Mouse (Mus musculus): ENCODE data around the gene Txnrd1. TPM values are rescaled to one million over a fixed set of nuclear protein-coding genes. Genes with fewer than 3 reads are reported as not detected.

Txnrd1 gene
- polyA plus RNA-seq, 1 experiment from 2014 or later: 124 TPM

GRCm38 (mm10) chr10:82908526-82908925 lies 74.8 kb downstream of the Txnrd1 start:
- in situ Hi-C loops (cut with MboI; ENCODE audit: low pct_unique_long_range_greater_than_20kb): loop anchor here (5.0 to 10.0 kb wide), 5 partner anchors 244 to 596 kb away; no protein-coding TSS in a partner anchor

GRCm38 (mm10) chr10:82909382-82909781 lies 75.6 kb downstream of the Txnrd1 start:
- ChIA-PET CTCF (interaction anchor here (0.6 to 1.9 kb wide), 23 partner anchors 10 to 623 kb away, joined by 3 to 8 read pairs (median 3); no protein-coding TSS in a partner anchor), POLR2A (interaction anchor here (0.7 to 1.3 kb wide), 2 partner anchors 297 to 385 kb away, joined by 4 to 6 read pairs; no protein-coding TSS in a partner anchor)
- peak; percentile 21 for ATAC-seq
- in situ Hi-C loops (cut with MboI; ENCODE audit: low pct_unique_long_range_greater_than_20kb): loop anchor here (5.0 to 10.0 kb wide), 5 partner anchors 245 to 595 kb away; no protein-coding TSS in a partner anchor
- no peaks in the 10 kb centered on the region for H3K27me3 ChIP-seq
- peak; percentile 22 for DNase-seq (ENCODE audit: low read depth, low spot score)
- peak; percentile 95 for TF ChIP-seq CTCF (IDR thresholded peaks at IDR 0.05)

More at GRCm38 (mm10) chr10:82908526-82908925, 74.8 kb downstream of the Txnrd1 start:
- no peak for ATAC-seq
- no peak for DNase-seq (ENCODE audit: low read depth, low spot score)
- ChIA-PET CTCF (interaction anchor here (1.3 to 1.6 kb wide), 3 partner anchors 10 to 392 kb away, joined by 3 read pairs; no protein-coding TSS in a partner anchor), POLR2A (no interaction called here)
- no peaks in the 10 kb centered on the region for H3K27me3 ChIP-seq
- no peak for TF ChIP-seq CTCF (IDR thresholded peaks at IDR 0.05)

- H3K27me3 ChIP-seq: no peaks in the 10 kb centered on the region
- CTCF ChIA-PET: interaction anchor here (0.7 to 1.9 kb wide), 25 partner anchors 9 to 622 kb away, joined by 3 to 8 read pairs (median 3); no protein-coding TSS in a partner anchor
- DNase-seq (ENCODE audit: low read depth, low spot score) (no peak), ATAC-seq (no peak)
- POLR2A ChIA-PET: interaction anchor here (0.6 to 1.3 kb wide), 2 partner anchors 384 to 1613 kb away, joined by 4 read pairs; no protein-coding TSS in a partner anchor
- in situ Hi-C loops (cut with MboI; ENCODE audit: low pct_unique_long_range_greater_than_20kb): no loop called here
- peak; percentile 60 for TF ChIP-seq CTCF (IDR thresholded peaks at IDR 0.05)
These were observed 76.4 kb downstream of the Txnrd1 start for GRCm38 (mm10) chr10:82910198-82910597.

GRCm38 (mm10) chr10:82913238-82913637 lies 79.5 kb downstream of the Txnrd1 start:
- DNase-seq (ENCODE audit: low read depth, low spot score): no peak
- in situ Hi-C loops (cut with MboI; ENCODE audit: low pct_unique_long_range_greater_than_20kb): no loop called here
- no peaks in the 10 kb centered on the region for H3K27me3 ChIP-seq
- ChIA-PET POLR2A (no interaction called here), CTCF (no interaction called here)
- TF ChIP-seq CTCF (IDR thresholded peaks at IDR 0.05): no peak
- no peak for ATAC-seq

GRCm38 (mm10) chr10:82913772-82914171 lies 80.0 kb downstream of the Txnrd1 start:
- H3K27me3 ChIP-seq: no peaks in the 10 kb centered on the region
- POLR2A ChIA-PET: no interaction called here
- ATAC-seq (no peak), DNase-seq (ENCODE audit: low read depth, low spot score) (no peak)
- in situ Hi-C loops (cut with MboI; ENCODE audit: low pct_unique_long_range_greater_than_20kb): no loop called here
- no peak for TF ChIP-seq CTCF (IDR thresholded peaks at IDR 0.05)
- CTCF ChIA-PET: no interaction called here

- TF ChIP-seq CTCF (IDR thresholded peaks at IDR 0.05): no peak
- H3K27me3 ChIP-seq: no peaks in the 10 kb centered on the region
- CTCF ChIA-PET: interaction anchor here (1.2 kb wide), 1 partner anchor 9 kb away, joined by 3 read pairs; no protein-coding TSS in a partner anchor
- DNase-seq (ENCODE audit: low read depth, low spot score): no peak
- in situ Hi-C loops (cut with MboI; ENCODE audit: low pct_unique_long_range_greater_than_20kb): no loop called here
- ATAC-seq: no peak
- POLR2A ChIA-PET: no interaction called here
These were observed 84.9 kb downstream of the Txnrd1 start for GRCm38 (mm10) chr10:82918675-82919074.

- H3K27me3 ChIP-seq: no peaks in the 10 kb centered on the region
- DNase-seq (ENCODE audit: low read depth, low spot score) (no peak), ATAC-seq (no peak)
- ChIA-PET POLR2A (no interaction called here), CTCF (interaction anchor here (0.6 to 1.2 kb wide), 3 partner anchors 10 to 47 kb away, joined by 3 read pairs; no protein-coding TSS in a partner anchor)
- no peak for TF ChIP-seq CTCF (IDR thresholded peaks at IDR 0.05)
- in situ Hi-C loops (cut with MboI; ENCODE audit: low pct_unique_long_range_greater_than_20kb): no loop called here
These were observed 85.7 kb downstream of the Txnrd1 start for GRCm38 (mm10) chr10:82919404-82919980.

GRCm38 (mm10) chr10:82923547-82923946 lies 89.8 kb downstream of the Txnrd1 start:
- no peaks in the 10 kb centered on the region for H3K27me3 ChIP-seq
- TF ChIP-seq CTCF (IDR thresholded peaks at IDR 0.05): no peak
- ATAC-seq (no peak), DNase-seq (ENCODE audit: low read depth, low spot score) (no peak)
- ChIA-PET POLR2A (no interaction called here), CTCF (no interaction called here)
- in situ Hi-C loops (cut with MboI; ENCODE audit: low pct_unique_long_range_greater_than_20kb): no loop called here

GRCm38 (mm10) chr10:82924750-82925149 lies 91.0 kb downstream of the Txnrd1 start:
- POLR2A ChIA-PET: no interaction called here
- DNase-seq (ENCODE audit: low read depth, low spot score): no peak
- in situ Hi-C loops (cut with MboI; ENCODE audit: low pct_unique_long_range_greater_than_20kb): loop anchor here (25.0 kb wide), 1 partner anchor 637 kb away; no protein-coding TSS in a partner anchor
- TF ChIP-seq CTCF (IDR thresholded peaks at IDR 0.05): no peak
- no peak for ATAC-seq
- H3K27me3 ChIP-seq: no peaks in the 10 kb centered on the region
- CTCF ChIA-PET: no interaction called here

- TF ChIP-seq CTCF (IDR thresholded peaks at IDR 0.05): no peak
- no peaks in the 10 kb centered on the region for H3K27me3 ChIP-seq
- ChIA-PET POLR2A (no interaction called here), CTCF (interaction anchor here (0.8 kb wide), 1 partner anchor 583 kb away, joined by 4 read pairs; no protein-coding TSS in a partner anchor)
- in situ Hi-C loops (cut with MboI; ENCODE audit: low pct_unique_long_range_greater_than_20kb): loop anchor here (25.0 kb wide), 1 partner anchor 638 kb away; no protein-coding TSS in a partner anchor
- DNase-seq (ENCODE audit: low read depth, low spot score): no peak
- ATAC-seq: no peak
These were observed 91.9 kb downstream of the Txnrd1 start for GRCm38 (mm10) chr10:82925624-82926023.

- in situ Hi-C loops (cut with MboI; ENCODE audit: low pct_unique_long_range_greater_than_20kb): loop anchor here (25.0 kb wide), 1 partner anchor 648 kb away; no protein-coding TSS in a partner anchor
- ChIA-PET POLR2A (no interaction called here), CTCF (no interaction called here)
- H3K27me3 ChIP-seq: no peaks in the 10 kb centered on the region
- no peak for DNase-seq (ENCODE audit: low read depth, low spot score)
- TF ChIP-seq CTCF (IDR thresholded peaks at IDR 0.05): no peak
- ATAC-seq: no peak
These were observed 101.4 kb downstream of the Txnrd1 start for GRCm38 (mm10) chr10:82935018-82935633.

Data from Patski (cell line).